Mouse (Mus musculus) G1E (cell line): Measurements from ENCODE around the gene Kcp. TPM values are rescaled to one million over a fixed set of nuclear protein-coding genes. Genes with fewer than 3 reads are reported as not detected.

Experiments
- ATAC-seq: 2 replicates; pipeline ENCODE4 v1.8.0; 2016; ENCODE audit warnings: mild to moderate bottlenecking; ENCODE audit not compliant: insufficient number of reproducible peaks, poor library complexity, low FRiP score, severe bottlenecking; ENCODE audit errors: extremely low read depth
- DNase-seq: peaks from one replicate; pipeline ENCODE4 v3.0.0; 2012; ENCODE audit warnings: low spot score
- H3K27me3 ChIP-seq: 2 replicates; pipeline ENCODE4 v1.6.1; 2012; ENCODE audit warnings: mild to moderate bottlenecking, low read length, inconsistent platforms; ENCODE audit not compliant: insufficient read depth
- H3K36me3 ChIP-seq: replicated peaks from 2 replicates; pipeline ENCODE3; 2012; ENCODE audit warnings: mild to moderate bottlenecking, inconsistent platforms
- H3K4me1 ChIP-seq: 2 replicates; pipeline ENCODE4 v1.6.1; 2012; ENCODE audit warnings: low read depth, low read length, inconsistent platforms, mixed read lengths; ENCODE audit not compliant: insufficient read depth
- H3K4me3 ChIP-seq: 2 replicates; pipeline ENCODE4 v1.5.1; 2012; ENCODE audit warnings: low read depth, mild to moderate bottlenecking, inconsistent platforms, low read length, moderate library complexity, mixed read lengths
- H3K9me3 ChIP-seq: replicated peaks from 2 replicates; pipeline ENCODE4 v1.6.1; 2012; ENCODE audit warnings: inconsistent platforms
- CTCF ChIP-seq: IDR thresholded peaks from 2 replicates; pipeline ENCODE4 v1.5.1; 2012; ENCODE audit warnings: low read depth, low read length, inconsistent platforms, mixed read lengths
- GATA1 ChIP-seq: IDR thresholded peaks from 2 replicates; pipeline ENCODE4 v1.6.1; 2012; ENCODE audit warnings: borderline replicate concordance, low read length, inconsistent platforms, mixed read lengths
- GATA2 ChIP-seq: IDR thresholded peaks from 2 replicates; pipeline ENCODE4 v1.6.1; 2012; ENCODE audit warnings: low read depth, low read length, inconsistent platforms, borderline replicate concordance
- POLR2AphosphoS5 ChIP-seq: IDR thresholded peaks from 2 replicates; pipeline ENCODE4 v1.6.1; 2012; ENCODE audit warnings: low read depth, low read length, inconsistent platforms; ENCODE audit not compliant: insufficient replicate concordance
- TAL1 ChIP-seq: conservative IDR thresholded peaks from 2 replicates; pipeline ENCODE4 v1.6.1; 2012; ENCODE audit warnings: low read depth, low read length, inconsistent platforms, mixed read lengths
- polyA plus RNA-seq: library from polyadenylated mRNA; stranded (reverse); fragments of >175 nt; gene quantifications from 2 replicates; pipeline ENCODE4 v1.2.3, GENCODE M21; 2012
- total RNA-seq, 2 experiments: library from RNA; stranded (forward) in 1 of 2; stranded (reverse) in 1 of 2; fragments of 200-1000 nt in 1 of 2; fragments of >200 nt in 1 of 2; fragmentation: Nextera tagmentation in 1 of 2; gene quantifications; 2 replicates each; pipeline ENCODE4 v1.2.3; 2014 to 2017

Kcp gene
- total and polyA plus RNA-seq, 3 experiments, result 0.22 to 0.44 TPM; not detected in 1

GRCm38 (mm10) chr6:29461502-29461901 is 46.2 kb downstream of the Kcp start:
- Histone ChIP-seq H3K9me3 (no peaks in the 10 kb centered on the region), H3K4me3 (no peak overlapping the region), H3K27me3 (peaks cover 50% of the 10 kb centered on the region), H3K36me3 (no peaks in the 10 kb centered on the region), H3K4me1 (peaks cover 9% of the 10 kb centered on the region; the same call in 1 of the 2 replicates)
- TF ChIP-seq POLR2AphosphoS5 (no peak), CTCF (no peak), TAL1 (no peak), GATA1 (no peak), GATA2 (no peak)
- DNase-seq (no peak), ATAC-seq (no peak)

- peaks cover 49% of the 10 kb centered on the region for H3K27me3 ChIP-seq
- H3K4me1 ChIP-seq, result peaks cover 15% of the 10 kb centered on the region
- DNase-seq (no peak), ATAC-seq (no peak)
- no peaks in the 10 kb centered on the region for H3K36me3 ChIP-seq
- no peak overlapping the region for H3K4me3 ChIP-seq
- no peaks in the 10 kb centered on the region for H3K9me3 ChIP-seq
- TF ChIP-seq CTCF, result no peak
- TF ChIP-seq TAL1, result no peak
- TF ChIP-seq GATA2, result no peak
- no peak for TF ChIP-seq POLR2AphosphoS5
- no peak for TF ChIP-seq GATA1
Observed at GRCm38 (mm10) chr6:29450667-29451066, 57.1 kb downstream of the Kcp start.

GRCm38 (mm10) chr6:29449858-29450257 is 57.9 kb downstream of the Kcp start:
- TF ChIP-seq GATA2 (no peak), GATA1 (no peak), TAL1 (no peak), POLR2AphosphoS5 (no peak), CTCF (no peak)
- H3K4me1 ChIP-seq, result peaks cover 15% of the 10 kb centered on the region
- H3K4me3 ChIP-seq, result no peak overlapping the region
- peaks cover 42% of the 10 kb centered on the region for H3K27me3 ChIP-seq
- H3K9me3 ChIP-seq, result no peaks in the 10 kb centered on the region
- no peaks in the 10 kb centered on the region for H3K36me3 ChIP-seq
- peak; percentile 57 for ATAC-seq
- peak; percentile 44 for DNase-seq

- H3K27me3 ChIP-seq, result peaks cover 56% of the 10 kb centered on the region
- H3K9me3 ChIP-seq, result no peaks in the 10 kb centered on the region
- TF ChIP-seq GATA1, result no peak
- TF ChIP-seq POLR2AphosphoS5, result no peak
- no peak for TF ChIP-seq GATA2
- TF ChIP-seq TAL1, result no peak
- TF ChIP-seq CTCF, result no peak
- H3K36me3 ChIP-seq, result no peaks in the 10 kb centered on the region
- DNase-seq, result no peak
- H3K4me1 ChIP-seq, result peaks cover 19% of the 10 kb centered on the region
- ATAC-seq, result no peak
- no peak overlapping the region for H3K4me3 ChIP-seq
Observed at GRCm38 (mm10) chr6:29445354-29445753, 62.4 kb downstream of the Kcp start.

GRCm38 (mm10) chr6:29444773-29445172 is 63.0 kb downstream of the Kcp start:
- H3K36me3 ChIP-seq, result no peaks in the 10 kb centered on the region
- no peaks in the 10 kb centered on the region for H3K9me3 ChIP-seq
- ATAC-seq, result no peak
- no peak for TF ChIP-seq POLR2AphosphoS5
- TF ChIP-seq TAL1, result no peak
- no peak for TF ChIP-seq GATA1
- peak; percentile 94 for TF ChIP-seq CTCF
- TF ChIP-seq GATA2, result no peak
- peak; percentile 65 for DNase-seq
- peaks cover 17% of the 10 kb centered on the region for H3K4me1 ChIP-seq
- H3K27me3 ChIP-seq, result peaks cover 62% of the 10 kb centered on the region
- no peak overlapping the region for H3K4me3 ChIP-seq

- ATAC-seq, result no peak
Observed at GRCm38 (mm10) chr6:29439789-29440188, 68.0 kb downstream of the Kcp start.

More at GRCm38 (mm10) chr6:29439789-29440188, 68.0 kb downstream of the Kcp start:
- Histone ChIP-seq H3K4me1 (peaks cover 41% of the 10 kb centered on the region), H3K9me3 (no peaks in the 10 kb centered on the region), H3K4me3 (no peak overlapping the region), H3K36me3 (no peaks in the 10 kb centered on the region), H3K27me3 (peaks cover 79% of the 10 kb centered on the region)
- DNase-seq, result no peak
- TF ChIP-seq CTCF (no peak), GATA1 (no peak), GATA2 (no peak), TAL1 (no peak), POLR2AphosphoS5 (no peak)
